15 mouse cellular contexts compared by ENCODE assay signal in genomic region chr6:17743325-17743724, GRCm38 (mm10). TPM values are rescaled to one million over a fixed set of nuclear protein-coding genes. Genes with fewer than 3 reads are reported as not detected.
DNase-seq lines count a peak whose midpoint lies in the region; ATAC-seq and TF ChIP-seq lines count a peak whose summit lies in the region.
"Had no signal": no experiment of that assay in that cellular context is flagged by ENCODE, and none has a peak within 500 bp of the region (broad histone marks: within the 10 kb centered on the region; RNA-seq: fewer than 3 reads in every experiment).

No protein-coding gene starts in this region.

- no peak overlapping the region for H3K9ac ChIP-seq in heart, embryonic 16.5 days (ENCODE audit: low read length)
- peak overlapping the region; percentile 51; the same call in 1 of the 2 replicates for H3K9ac ChIP-seq in liver, embryonic 16.5 days (ENCODE audit: low read depth, low read length)
- H3K9ac ChIP-seq: embryonic facial prominence, embryonic 13.5 days; lung, embryonic 14.5 days had no signal

- TF ChIP-seq CTCF in G1E (IDR thresholded peaks at IDR 0.05; ENCODE audit: low read depth, low read length): no peak

- 30% methylated on average over 4 of the region's 4 CpGs for WGBS in heart, embryonic 16.5 days
- WGBS in liver, embryonic 16.5 days (ENCODE audit: insufficient replicate concordance): 16% methylated on average over 4 of the region's 4 CpGs

- DNase-seq in heart, postnatal 4 days: no peak
- DNase-seq in G1E (ENCODE audit: low spot score): peak; percentile 31
- no peak for DNase-seq in cerebellum, adult 18-20 months
- no peak for DNase-seq in adrenal gland, adult (ENCODE audit: inconsistent age in 2 of 2, low spot score in 1 of 2)
- no peak for DNase-seq in thymus, postnatal 10 days (ENCODE audit: low spot score in 2 of 2)
- DNase-seq: cerebellum, postnatal 14 days; kidney, adult 18-20 months; lung, embryonic 14.5 days; midbrain, embryonic 14.5 days had no signal

- H3K4me1 ChIP-seq in heart, embryonic 16.5 days (ENCODE audit: control insufficient read depth, insufficient read depth, low read length): peaks cover 17% of the 10 kb centered on the region
- peaks cover 77% of the 10 kb centered on the region for H3K4me1 ChIP-seq in G1E (ENCODE audit: insufficient read depth, low read depth, low read length)
- H3K4me1 ChIP-seq in liver, embryonic 16.5 days (ENCODE audit: control insufficient read depth, low read depth, low read length): peaks cover 31% of the 10 kb centered on the region

- H3K4me2 ChIP-seq in heart, embryonic 16.5 days (ENCODE audit: low read depth, low read length): no peak overlapping the region
- H3K4me2 ChIP-seq in liver, embryonic 16.5 days (ENCODE audit: low read depth, low read length): peak overlapping the region; percentile 39
- H3K4me2 ChIP-seq: embryonic facial prominence, embryonic 13.5 days; lung, embryonic 14.5 days had no signal

- no peaks in the 10 kb centered on the region for H3K36me3 ChIP-seq in heart, embryonic 16.5 days (ENCODE audit: control insufficient read depth, insufficient read depth)
- H3K36me3 ChIP-seq in G1E (replicated peaks): peaks cover 9% of the 10 kb centered on the region
- no peaks in the 10 kb centered on the region for H3K36me3 ChIP-seq in liver, embryonic 16.5 days (ENCODE audit: control insufficient read depth, insufficient read depth)
- H3K36me3 ChIP-seq: embryonic facial prominence, embryonic 13.5 days; hindbrain, embryonic 10.5 days had no signal

- peak overlapping the region; percentile 26 for H3K27ac ChIP-seq in heart, embryonic 16.5 days (ENCODE audit: low read length)
- H3K27ac ChIP-seq in liver, embryonic 16.5 days (ENCODE audit: low read length): peak overlapping the region; percentile 88
- H3K27ac ChIP-seq: embryonic facial prominence, embryonic 13.5 days; hindbrain, embryonic 10.5 days; layer of hippocampus, adult 2 months had no signal

- H3K4me3 ChIP-seq in heart, embryonic 16.5 days (ENCODE audit: low read length): no peak overlapping the region
- H3K4me3 ChIP-seq in G1E (ENCODE audit: low read depth, low read length): no peak overlapping the region; the same call in 1 of the 2 replicates
- no peak overlapping the region for H3K4me3 ChIP-seq in liver, embryonic 16.5 days (ENCODE audit: low read depth, low read length)
- H3K4me3 ChIP-seq: embryonic facial prominence, embryonic 13.5 days; hindbrain, embryonic 10.5 days; layer of hippocampus, adult 2 months had no signal

- no peaks in the 10 kb centered on the region for H3K9me3 ChIP-seq in heart, embryonic 16.5 days (replicated peaks; ENCODE audit: control insufficient read depth, low read length)
- no peaks in the 10 kb centered on the region for H3K9me3 ChIP-seq in G1E (replicated peaks)
- H3K9me3 ChIP-seq in liver, embryonic 16.5 days (replicated peaks; ENCODE audit: control insufficient read depth, low read length): no peaks in the 10 kb centered on the region
- H3K9me3 ChIP-seq: embryonic facial prominence, embryonic 13.5 days; hindbrain, embryonic 10.5 days had no signal

- no peaks in the 10 kb centered on the region for H3K27me3 ChIP-seq in heart, embryonic 16.5 days (ENCODE audit: control insufficient read depth, insufficient read depth, low read length)
- H3K27me3 ChIP-seq in G1E (ENCODE audit: insufficient read depth, low read length): no peaks in the 10 kb centered on the region
- H3K27me3 ChIP-seq in liver, embryonic 16.5 days (ENCODE audit: control insufficient read depth, insufficient read depth, low read depth, low read length): no peaks in the 10 kb centered on the region
- H3K27me3 ChIP-seq: embryonic facial prominence, embryonic 13.5 days had no signal

- peak; percentile 52 for ATAC-seq in heart, embryonic 16.5 days (replicated peaks; ENCODE audit: extremely low read depth, insufficient read depth, low FRiP score)
- ATAC-seq in G1E (ENCODE audit: extremely low read depth, insufficient number of reproducible peaks, low FRiP score, poor library complexity, severe bottlenecking): peak; percentile 90
- ATAC-seq in erythroblast, adult 5-6 weeks (replicated peaks; ENCODE audit: low FRiP score, poor library complexity, severe bottlenecking): peak; percentile 95
- ATAC-seq in liver, embryonic 16.5 days (ENCODE audit: low read depth): peak; percentile 99

RNA-seq across cellular contexts. Expression of gene St7, which starts 50.6 kb away (rescaled TPM):
- 26.1 and 30.2 TPM in 2 replicates for polyA plus RNA-seq in heart, embryonic 16.5 days (2015; fragmentation: Nextera tagmentation; extraction: Ambion mirVana)
- total RNA-seq in heart, postnatal 4 days (2021): 10 to 100 TPM; 33.5 to 35.9 TPM
- total RNA-seq in G1E (2014; fragmentation: Nextera tagmentation): 155 TPM in 2 replicates
- total RNA-seq in G1E (2017): 84.7 and 92.6 TPM in 2 replicates
- polyA plus RNA-seq in G1E (2012): 4.7 and 4.9 TPM in 2 replicates
- total RNA-seq in erythroblast, adult 5-6 weeks (2015; ENCODE audit: low replicate concordance): 29.0 and 73.4 TPM in 2 replicates
- total RNA-seq in erythroblast, adult 5-6 weeks (2017; ENCODE audit: low replicate concordance): 73.5 and 90.6 TPM in 2 replicates
- 8.7 and 9.3 TPM in 2 replicates for polyA plus RNA-seq in liver, embryonic 16.5 days (2015; fragmentation: Nextera tagmentation; extraction: Ambion mirVana)
